Mouse (Mus musculus) gastrocnemius, adult 8-10 months (tissue): ENCODE data around the gene Fndc3a. TPM values are rescaled to one million over a fixed set of nuclear protein-coding genes. Genes with fewer than 3 reads are reported as not detected.

ENCODE experiments used
- DNase-seq, 2 experiments: peaks; one replicate each; pipeline ENCODE4 v3.0.0; 2022; ENCODE audit warnings: low spot score in 2 of 2
- total RNA-seq, 4 experiments: library from RNA; stranded (reverse); gene quantifications; 2 replicates each; pipeline ENCODE4 v1.2.4; 2022

The Fndc3a gene
- total RNA-seq, 4 experiments from 2014 or later: 3.8 to 5.7 (median 4.6) TPM

- no peak for DNase-seq
Observed at GRCm38 (mm10) chr14:72671911-72672310, 37.9 kb downstream of the Fndc3a start.

DNA sequence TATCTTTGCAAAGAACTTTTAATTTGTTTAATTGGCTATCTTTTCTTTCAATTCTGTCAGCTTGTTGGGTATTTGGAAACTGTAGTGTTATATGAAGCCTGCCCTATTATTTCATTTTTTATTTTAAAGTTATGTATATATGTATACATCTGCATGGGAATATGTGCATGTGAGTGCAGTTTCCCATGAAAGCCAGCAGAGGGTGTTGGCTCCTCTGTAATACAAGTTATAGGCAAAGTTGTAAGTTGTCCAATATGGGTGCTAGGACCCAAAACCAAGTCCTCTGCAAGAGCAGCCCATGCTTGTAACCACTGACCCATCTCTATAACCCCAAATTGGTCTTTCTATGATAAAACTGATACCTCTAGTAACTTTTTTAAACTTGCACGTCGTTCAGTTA lies 38.8 kb downstream of the Fndc3a start:
- no peak for DNase-seq

DNA sequence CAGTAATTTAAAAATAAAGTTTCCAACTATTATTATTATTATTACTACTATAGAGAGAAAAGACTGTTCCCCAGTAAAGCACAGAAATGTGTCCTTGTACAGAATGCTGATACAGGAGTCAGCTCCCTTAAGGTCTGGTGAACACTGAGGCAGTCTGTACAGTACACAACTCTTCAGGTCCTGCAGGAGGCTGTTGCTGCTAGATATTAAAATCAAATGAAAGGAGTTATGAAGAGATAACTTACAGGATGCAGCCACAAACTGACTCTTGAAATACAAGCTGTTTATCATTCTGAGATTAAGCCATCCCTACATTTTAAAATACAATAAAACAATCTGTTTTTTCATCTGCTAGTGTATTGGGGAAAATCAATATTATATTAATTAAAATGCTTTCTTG lies 60.5 kb downstream of the Fndc3a start:
- no peak for DNase-seq

- no peak for DNase-seq
Observed at GRCm38 (mm10) chr14:72645512-72645911, 64.3 kb downstream of the Fndc3a start.

GRCm38 (mm10) chr14:72644620-72645019 lies 65.2 kb downstream of the Fndc3a start:
- no peak for DNase-seq

DNA sequence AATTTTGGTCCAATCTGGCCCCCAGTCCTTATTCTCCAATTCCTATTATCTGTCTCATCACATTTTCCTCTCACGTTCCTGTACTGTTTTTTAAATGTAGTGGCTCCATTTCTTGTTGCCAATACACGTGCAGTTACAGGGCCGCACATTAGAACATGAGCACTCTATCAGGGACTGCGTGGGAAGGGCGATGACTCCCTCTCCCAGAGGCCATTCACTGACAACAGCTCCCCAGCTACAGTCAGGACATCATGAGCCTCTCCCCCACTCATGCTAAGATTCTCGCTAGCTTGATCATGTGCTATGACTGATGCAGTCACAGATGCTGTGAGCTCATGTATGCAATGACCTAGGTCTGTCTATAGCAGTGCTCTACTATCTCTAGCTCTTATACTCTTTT lies 71.3 kb downstream of the Fndc3a start:
- DNase-seq: no peak

- DNase-seq: no peak
Observed at GRCm38 (mm10) chr14:72633571-72633970, 76.2 kb downstream of the Fndc3a start.

- no peak for DNase-seq
Observed at GRCm38 (mm10) chr14:72625411-72625810, 84.4 kb downstream of the Fndc3a start.

GRCm38 (mm10) chr14:72604077-72604476 lies 105.7 kb downstream of the Fndc3a start:
- DNase-seq: no peak

DNA sequence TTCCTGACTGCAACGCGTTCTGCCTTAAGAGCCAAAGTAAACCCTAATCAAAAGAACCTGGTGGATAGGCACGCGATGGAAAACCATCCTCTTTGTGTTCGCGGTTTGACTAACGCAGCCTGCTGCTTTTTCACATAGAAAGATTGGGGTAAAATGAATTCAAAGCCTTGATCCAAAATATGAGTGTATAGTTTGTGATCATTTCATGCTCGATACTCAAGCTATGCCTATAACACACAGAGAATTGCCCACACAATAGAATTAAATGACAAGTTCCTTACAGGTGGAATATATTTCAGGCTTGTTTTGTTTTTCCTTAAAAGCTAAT lies 106.6 kb downstream of the Fndc3a start:
- no peak for DNase-seq

DNA sequence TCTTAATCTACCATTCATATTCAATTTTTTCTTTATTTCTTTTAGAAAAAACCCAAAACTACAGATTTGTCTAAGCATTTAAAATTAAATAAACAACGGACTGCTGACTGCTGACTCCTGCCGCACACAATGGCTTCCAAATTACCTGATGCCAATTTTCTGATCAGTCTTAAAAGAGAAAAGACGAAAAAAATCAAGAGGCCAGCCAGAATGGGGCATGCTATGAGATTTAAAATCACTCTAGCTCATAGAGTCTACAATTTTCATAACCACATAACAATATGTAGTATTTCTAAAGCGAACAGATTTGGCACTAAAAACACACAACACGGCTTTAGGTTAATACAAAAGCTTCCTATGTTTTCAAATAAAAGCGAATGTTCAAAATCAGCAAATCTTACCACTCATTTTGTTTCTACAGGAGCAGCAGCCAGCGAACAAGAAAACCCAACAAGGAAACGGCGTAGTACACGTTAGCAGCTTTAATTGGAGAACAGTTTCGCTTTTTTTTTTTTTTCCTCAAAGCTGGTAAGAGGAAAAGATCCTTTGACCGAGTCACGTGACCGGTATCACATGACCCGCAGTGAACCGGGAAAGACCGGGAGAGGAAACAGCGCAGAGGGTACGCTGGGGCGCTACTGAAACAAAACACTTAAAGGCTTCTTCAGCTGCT lies 107.1 kb downstream of the Fndc3a start:
- DNase-seq: peak; percentile 78 to 79

DNA sequence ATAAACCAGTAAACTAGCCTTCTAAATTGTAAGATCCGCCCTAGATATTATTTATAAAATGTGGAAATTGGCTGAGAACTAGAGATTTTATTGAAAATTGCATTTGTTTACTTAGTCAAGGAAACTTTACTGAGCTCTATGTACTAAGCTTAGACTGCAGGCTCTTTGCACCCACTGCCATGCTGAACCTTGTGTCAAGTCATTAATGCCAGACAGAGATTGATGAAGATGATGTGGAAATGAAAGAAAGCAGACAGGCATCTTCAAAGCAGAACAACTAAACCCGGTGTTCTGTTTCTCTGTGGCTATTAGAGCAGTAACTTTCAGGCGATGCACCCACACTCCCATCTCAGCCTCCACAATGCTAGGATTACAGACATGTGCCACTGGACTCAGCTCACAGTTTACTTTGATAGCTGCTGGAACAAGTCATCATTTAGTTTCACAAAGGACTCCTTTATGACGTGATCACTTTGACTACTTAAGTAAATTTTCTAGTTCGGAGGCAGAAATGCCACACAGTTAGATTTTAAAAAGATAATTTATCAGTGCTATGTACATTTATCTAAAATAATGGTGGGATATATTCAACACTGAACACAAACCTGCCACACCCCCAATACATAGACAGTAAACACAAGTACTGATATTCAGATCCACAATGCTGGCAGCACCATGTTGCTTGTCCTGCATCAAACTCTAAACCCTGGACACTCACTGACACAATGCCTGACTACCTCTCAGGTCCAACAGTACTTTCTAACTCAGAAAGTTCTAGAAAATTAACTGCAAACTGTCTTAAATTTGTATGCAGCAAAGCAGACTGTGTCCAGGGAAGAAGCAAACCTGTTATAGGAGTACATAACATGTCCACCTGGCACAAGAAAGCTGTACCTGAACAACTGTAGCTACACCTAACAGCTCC lies 108.2 kb downstream of the Fndc3a start:
- DNase-seq: no peak

DNA sequence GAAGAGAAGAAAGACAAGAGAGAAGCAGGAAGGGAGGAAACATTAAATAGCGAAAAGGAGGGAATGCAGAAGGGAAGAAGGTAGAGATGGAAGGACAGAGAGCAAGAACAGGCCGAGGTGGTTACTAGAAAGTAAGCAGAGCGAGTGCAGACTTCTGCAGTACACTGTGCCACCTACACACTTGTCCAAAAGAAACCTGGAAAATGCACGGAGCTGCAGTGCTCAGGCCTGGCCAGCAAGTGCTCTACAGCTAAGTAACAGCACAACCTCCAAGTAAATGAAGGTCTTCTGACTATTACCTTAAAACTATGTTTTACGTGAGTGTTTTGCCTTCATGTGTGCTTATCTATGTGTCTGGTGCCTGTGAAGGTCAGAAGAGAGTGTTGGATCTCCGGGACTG lies 109.4 kb downstream of the Fndc3a start:
- no peak for DNase-seq

DNA sequence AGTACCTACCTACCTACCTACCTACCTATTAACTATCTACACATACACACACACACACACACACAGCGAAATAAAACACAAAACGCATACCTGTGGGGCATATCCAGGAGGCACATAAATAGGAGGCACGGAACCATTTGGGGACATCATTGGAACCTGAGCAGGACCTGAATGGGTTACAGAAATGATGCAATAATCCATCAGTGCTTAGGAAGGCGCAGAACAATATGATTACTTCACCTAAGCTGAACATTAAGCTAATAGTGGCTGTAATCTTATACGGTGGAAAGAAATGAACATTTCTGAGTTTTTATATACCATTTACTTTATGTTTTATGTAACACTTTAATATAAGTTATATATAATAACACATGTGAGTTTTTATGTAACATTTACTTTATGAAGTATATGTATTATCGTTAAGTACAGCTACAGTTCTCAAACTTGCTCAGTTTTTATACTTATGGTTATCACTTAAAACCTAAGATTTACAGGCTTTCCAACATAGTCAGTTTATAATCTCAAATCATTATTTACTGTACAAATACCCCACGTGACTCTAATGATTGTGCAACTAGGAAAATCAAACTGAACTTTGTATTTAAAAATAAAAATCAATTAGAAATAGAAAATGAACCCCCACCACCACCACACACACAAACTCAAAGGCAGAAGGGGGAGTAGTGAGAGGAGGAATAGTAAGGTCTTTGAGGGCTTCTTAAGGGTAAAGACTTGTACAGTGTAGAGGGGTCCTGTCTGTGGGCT lies 110.6 kb downstream of the Fndc3a start:
- no peak for DNase-seq

- no peak for DNase-seq
Observed at GRCm38 (mm10) chr14:72594191-72594590, 115.6 kb downstream of the Fndc3a start.

DNA sequence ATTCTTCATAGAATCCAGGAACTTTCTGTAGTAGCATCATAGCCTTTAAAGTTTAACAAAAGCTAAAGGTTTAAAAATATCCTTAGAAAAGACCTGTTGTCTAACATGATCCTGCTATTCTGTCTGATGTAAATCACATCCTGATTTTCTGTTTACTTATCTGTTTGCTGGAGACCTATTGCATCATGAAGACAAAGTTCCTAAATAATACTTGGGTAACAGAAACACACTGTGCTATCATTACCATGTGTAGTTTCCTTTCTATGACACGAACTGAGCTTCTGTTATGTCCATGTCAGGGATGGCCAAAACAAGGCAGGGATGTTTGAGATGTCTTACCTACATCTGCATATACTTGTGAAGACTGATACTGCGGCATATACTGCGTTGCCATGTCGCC lies 120.4 kb downstream of the Fndc3a start:
- DNase-seq: no peak

GRCm38 (mm10) chr14:72582979-72583378 lies 126.8 kb downstream of the Fndc3a start:
- DNase-seq: no peak

- no peak for DNase-seq
Observed at GRCm38 (mm10) chr14:72580991-72581390, 128.8 kb downstream of the Fndc3a start.

DNA sequence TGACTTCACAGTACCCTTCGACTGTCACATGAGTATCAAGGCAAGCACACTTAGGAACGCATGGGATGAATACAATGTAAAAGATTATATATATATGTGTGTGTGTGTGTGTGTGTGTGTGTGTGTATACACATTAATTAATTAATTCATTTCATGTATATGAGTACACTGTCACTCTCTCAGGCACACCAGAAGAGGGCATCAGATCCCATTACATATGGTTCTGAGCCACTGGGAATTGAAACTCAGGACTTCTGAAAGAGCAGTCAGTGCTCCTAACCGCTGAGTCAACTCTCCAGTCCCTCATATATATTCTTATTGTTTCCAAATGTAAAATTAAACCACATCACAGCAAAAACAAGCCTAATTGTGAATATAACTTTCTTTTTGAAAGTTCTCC lies 133.5 kb downstream of the Fndc3a start:
- no peak for DNase-seq

DNA sequence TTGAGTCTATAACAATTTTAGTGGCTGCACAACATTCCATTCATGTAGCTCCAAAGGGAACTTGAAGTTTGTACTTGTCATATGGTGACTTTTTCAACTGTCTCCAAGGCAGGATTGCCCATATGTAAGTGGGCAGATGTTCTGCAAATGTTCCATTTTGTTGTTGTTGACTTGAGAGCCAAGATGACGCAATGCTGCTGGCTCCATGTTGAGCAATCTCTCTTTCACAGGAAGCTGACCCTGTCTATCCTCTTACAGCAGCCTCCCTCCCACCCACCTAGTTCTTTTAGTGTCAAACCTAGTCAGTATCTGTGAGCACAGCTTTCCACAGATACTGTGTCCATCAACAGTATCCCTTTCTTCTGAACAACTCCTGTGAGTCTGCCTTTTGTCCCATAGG lies 145.9 kb downstream of the Fndc3a start:
- no peak for DNase-seq

DNA sequence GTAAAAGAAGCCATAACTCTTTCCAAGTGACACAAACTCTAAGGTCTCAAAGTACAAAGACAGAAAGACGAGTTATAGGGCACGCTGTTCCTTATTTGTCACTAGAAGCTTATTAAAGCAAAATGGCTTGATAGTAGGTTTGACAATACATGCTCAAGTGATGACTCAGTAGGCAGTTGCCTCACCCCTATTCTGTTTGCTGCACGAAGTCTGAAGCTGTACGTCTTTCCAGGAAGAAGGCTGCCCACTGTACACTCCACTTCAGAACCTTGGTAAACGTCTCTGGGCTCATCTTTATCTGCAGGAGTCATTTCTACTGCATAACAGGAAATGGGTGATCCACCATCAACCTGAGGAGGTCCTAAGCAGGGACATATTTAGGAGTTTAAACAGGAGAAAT lies 151.0 kb downstream of the Fndc3a start:
- DNase-seq: no peak

DNA sequence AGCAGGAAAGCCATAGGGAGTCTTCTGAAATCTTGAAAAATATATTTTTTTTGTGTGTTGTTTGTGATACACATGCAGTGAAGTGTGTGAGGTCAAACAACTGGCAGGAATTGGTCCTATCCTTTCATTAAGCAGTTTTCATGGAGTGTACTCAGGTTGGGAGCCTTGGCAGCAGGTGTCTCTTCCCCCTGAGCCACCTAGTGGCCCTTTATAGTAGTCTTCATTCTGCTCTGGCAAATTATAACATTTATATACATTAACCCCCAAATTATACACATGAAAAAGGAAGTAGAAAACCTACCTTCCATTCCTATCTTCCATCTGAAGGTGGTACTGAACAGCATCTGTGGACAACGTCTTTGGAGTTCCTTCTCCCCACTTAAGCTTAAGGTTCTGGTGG lies 154.0 kb downstream of the Fndc3a start:
- no peak for DNase-seq
